Comparison of ENCODE assay signal across 18 mouse cellular contexts in genomic region chr8:91997023-91997891, GRCm38 (mm10).
DNase-seq lines count a peak whose midpoint lies in the region; ATAC-seq lines count a peak whose summit lies in the region.
"Had no signal": no experiment of that assay in that cellular context is flagged by ENCODE, and none has a peak within 500 bp of the region (broad histone marks: within the 10 kb centered on the region; RNA-seq: fewer than 3 reads in every experiment).

No protein-coding gene starts in this region.

- no peak overlapping the region for H3K4me3 ChIP-seq in hindbrain, embryonic 11.5 days (ENCODE audit: low read depth, low read length)
- no peak overlapping the region for H3K4me3 ChIP-seq in midbrain, embryonic 14.5 days (replicated peaks; ENCODE audit: low read depth, low read length)
- H3K4me3 ChIP-seq: embryonic facial prominence, embryonic 12.5 days; limb, embryonic 10.5 days; liver, embryonic 13.5 days; stomach, embryonic 15.5 days had no signal

- peaks cover 20% of the 10 kb centered on the region for H3K4me1 ChIP-seq in hindbrain, embryonic 11.5 days (replicated peaks; ENCODE audit: control insufficient read depth, insufficient read depth, low read length)
- H3K4me1 ChIP-seq in midbrain, embryonic 14.5 days (ENCODE audit: control insufficient read depth, insufficient read depth, low read length): peaks cover 43% of the 10 kb centered on the region
- H3K4me1 ChIP-seq: liver, embryonic 13.5 days had no signal

- peak; percentile 81 for ATAC-seq in hindbrain, embryonic 11.5 days (ENCODE audit: low FRiP score)
- ATAC-seq in midbrain, embryonic 14.5 days (ENCODE audit: low FRiP score, low TSS enrichment): peak; percentile 65; the same call in 1 of the 2 replicates
- ATAC-seq in activated CD4-positive, CD25-positive, alpha-beta regulatory T cell, adult 4 months: no peak

- peak; percentile 79 for DNase-seq in embryo, embryonic 10 days (ENCODE audit: low spot score)
- DNase-seq in embryo, embryonic 9.5 days (ENCODE audit: extremely low spot score): peak; percentile 65
- DNase-seq in hindbrain, embryonic 11.5 days (ENCODE audit: low spot score): peak; percentile 82
- DNase-seq in midbrain, embryonic 14.5 days: peak; percentile 79
- DNase-seq in adrenal gland, adult 8-10 months: no peak
- DNase-seq in thymus, postnatal 4 days: no peak
- no peak for DNase-seq in ovary, postnatal 10 days (ENCODE audit: low spot score)
- DNase-seq: cerebellum, adult 9-10 months; heart, postnatal 10 days; kidney, adult 11 months; kidney, postnatal 36 days; liver, embryonic 13.5 days; lung, postnatal 10 days; thymus, postnatal 14 days had no signal

- H3K9me3 ChIP-seq in hindbrain, embryonic 11.5 days (ENCODE audit: control insufficient read depth, low read length): no peaks in the 10 kb centered on the region
- peaks cover 4% of the 10 kb centered on the region for H3K9me3 ChIP-seq in midbrain, embryonic 14.5 days (ENCODE audit: control insufficient read depth, low read length)
- H3K9me3 ChIP-seq: limb, embryonic 10.5 days; liver, embryonic 13.5 days; stomach, embryonic 15.5 days had no signal

- no peak overlapping the region for H3K9ac ChIP-seq in hindbrain, embryonic 11.5 days (ENCODE audit: low read depth, low read length)
- 0 out of 2 replicates have a peak overlapping the region, but pooled peaks have one; percentile 5 for H3K9ac ChIP-seq in midbrain, embryonic 14.5 days (replicated peaks; ENCODE audit: low read length)
- H3K9ac ChIP-seq: embryonic facial prominence, embryonic 12.5 days; liver, embryonic 13.5 days; stomach, embryonic 15.5 days had no signal

- 13% methylated on average over 26 of the region's 26 CpGs for WGBS in hindbrain, embryonic 11.5 days
- WGBS in midbrain, embryonic 14.5 days: 7% methylated on average over 26 of the region's 26 CpGs

- peak overlapping the region; percentile 83 for H3K27ac ChIP-seq in hindbrain, embryonic 11.5 days (ENCODE audit: low read depth, low read length)
- H3K27ac ChIP-seq in midbrain, embryonic 14.5 days (replicated peaks; ENCODE audit: low read depth, low read length): peak overlapping the region; percentile 81
- H3K27ac ChIP-seq: limb, embryonic 10.5 days; liver, embryonic 13.5 days; stomach, embryonic 15.5 days had no signal

- H3K27me3 ChIP-seq in hindbrain, embryonic 11.5 days (ENCODE audit: control insufficient read depth, insufficient read depth, low read length): no peaks in the 10 kb centered on the region
- no peaks in the 10 kb centered on the region for H3K27me3 ChIP-seq in midbrain, embryonic 14.5 days (ENCODE audit: control insufficient read depth, insufficient read depth, low read length)

- H3K36me3 ChIP-seq in hindbrain, embryonic 11.5 days (ENCODE audit: control insufficient read depth, insufficient read depth, low read length): no peaks in the 10 kb centered on the region
- H3K36me3 ChIP-seq in midbrain, embryonic 14.5 days (ENCODE audit: control insufficient read depth, insufficient read depth, low read length): no peaks in the 10 kb centered on the region
- H3K36me3 ChIP-seq: embryonic facial prominence, embryonic 12.5 days; limb, embryonic 10.5 days; liver, embryonic 13.5 days; stomach, embryonic 15.5 days had no signal

- H3K4me2 ChIP-seq in hindbrain, embryonic 11.5 days (replicated peaks; ENCODE audit: low read depth, low read length): no peak overlapping the region
- peak overlapping the region; percentile 33 for H3K4me2 ChIP-seq in midbrain, embryonic 14.5 days (ENCODE audit: low read length)
- H3K4me2 ChIP-seq: embryonic facial prominence, embryonic 12.5 days; liver, embryonic 13.5 days; stomach, embryonic 15.5 days had no signal

Comparison
In these comparisons a context has a peak if more than half of its experiments do, and no peak if none do; other contexts are left out.
1. DNase-seq: peak in embryo, embryonic 10 days (single experiment), embryo, embryonic 9.5 days (single experiment), hindbrain, embryonic 11.5 days (single experiment) and midbrain, embryonic 14.5 days (single experiment); none in adrenal gland, adult 8-10 months (single experiment), thymus, postnatal 4 days (single experiment) and ovary, postnatal 10 days (single experiment).